Mouse (Mus musculus): ENCODE measurements at regions not wholly inside any gene's neighbourhood (a gene's known extent, or its start where the extent isn't known, plus 50 kb on each side); places are given as distances from the start of the nearest gene placed in this dataset.

- H3K27me3 ChIP-seq (replicated peaks; ENCODE audit: insufficient read depth, low read length) = no peaks in the 10 kb centered on the region
- no peak overlapping the region for H3K27ac ChIP-seq (ENCODE audit: low read length)
- WGBS = 69% methylated on average over 6 of the region's 6 CpGs
- ATAC-seq (no peak), DNase-seq (ENCODE audit: low spot score) (no peak)
- H3K4me1 ChIP-seq (ENCODE audit: insufficient read depth, low read depth, low read length) = peaks cover 6% of the 10 kb centered on the region; the same call in 1 of the 2 replicates
- no peak overlapping the region for H3K9ac ChIP-seq (replicated peaks; ENCODE audit: low read depth)
- H3K4me2 ChIP-seq (replicated peaks; ENCODE audit: low read depth, low read length) = no peak overlapping the region
- TF ChIP-seq CTCF (IDR thresholded peaks at IDR 0.05) = no peak
- TF ChIP-seq EP300 (IDR thresholded peaks at IDR 0.05) = no peak
- no peaks in the 10 kb centered on the region for H3K9me3 ChIP-seq (ENCODE audit: low read length)
- H3K4me3 ChIP-seq (ENCODE audit: low read depth, low read length) = no peak overlapping the region
- no peaks in the 10 kb centered on the region for H3K36me3 ChIP-seq (ENCODE audit: insufficient read depth, low read length)
Measured at GRCm38 (mm10) chr8:126688014-126688413, 94.2 kb upstream of the Irf2bp2 start.

- no peaks in the 10 kb centered on the region for H3K36me3 ChIP-seq (ENCODE audit: insufficient read depth, low read length)
- DNase-seq (ENCODE audit: low spot score) = no peak
- H3K27me3 ChIP-seq (replicated peaks; ENCODE audit: insufficient read depth, low read length) = no peaks in the 10 kb centered on the region
- H3K4me1 ChIP-seq (ENCODE audit: insufficient read depth, low read depth, low read length) = peaks cover 7% of the 10 kb centered on the region; the same call in 1 of the 2 replicates
- no peak overlapping the region for H3K4me2 ChIP-seq (replicated peaks; ENCODE audit: low read depth, low read length)
- H3K27ac ChIP-seq (ENCODE audit: low read length) = no peak overlapping the region
- 90% methylated on average over 4 of the region's 4 CpGs for WGBS
- H3K4me3 ChIP-seq (ENCODE audit: low read depth, low read length) = no peak overlapping the region
- no peak overlapping the region for H3K9ac ChIP-seq (replicated peaks; ENCODE audit: low read depth)
- no peaks in the 10 kb centered on the region for H3K9me3 ChIP-seq (ENCODE audit: low read length)
- ATAC-seq = no peak
- peak; percentile 29; the same call in 1 of the 2 replicates for TF ChIP-seq CTCF (IDR thresholded peaks at IDR 0.05)
- no peak for TF ChIP-seq EP300 (IDR thresholded peaks at IDR 0.05)
Measured at GRCm38 (mm10) chr8:126686827-126687226, 93.0 kb upstream of the Irf2bp2 start.

- Histone ChIP-seq H3K36me3 (ENCODE audit: insufficient read depth, low read length) (no peaks in the 10 kb centered on the region), H3K27me3 (replicated peaks; ENCODE audit: insufficient read depth, low read length) (no peaks in the 10 kb centered on the region), H3K9ac (replicated peaks; ENCODE audit: low read depth) (no peak overlapping the region), H3K4me1 (ENCODE audit: insufficient read depth, low read depth, low read length) (peaks cover 9% of the 10 kb centered on the region; the same call in 1 of the 2 replicates), H3K4me2 (replicated peaks; ENCODE audit: low read depth, low read length) (no peak overlapping the region), H3K27ac (ENCODE audit: low read length) (peak overlapping the region; percentile 11; the same call in 1 of the 2 replicates), H3K9me3 (ENCODE audit: low read length) (no peaks in the 10 kb centered on the region), H3K4me3 (ENCODE audit: low read depth, low read length) (no peak overlapping the region)
- 67% methylated on average over 6 of the region's 6 CpGs for WGBS
- DNase-seq (ENCODE audit: low spot score) (no peak), ATAC-seq (no peak)
- TF ChIP-seq EP300 (IDR thresholded peaks at IDR 0.05) (no peak), CTCF (IDR thresholded peaks at IDR 0.05) (no peak)
Measured at GRCm38 (mm10) chr8:126685365-126685764, 91.6 kb upstream of the Irf2bp2 start.

GRCm38 (mm10) chr8:126683950-126684349, 90.2 kb upstream of the Irf2bp2 start:
- peak; percentile 51 for ATAC-seq
- Histone ChIP-seq H3K9ac (replicated peaks; ENCODE audit: low read depth) (no peak overlapping the region), H3K36me3 (ENCODE audit: insufficient read depth, low read length) (no peaks in the 10 kb centered on the region), H3K4me2 (replicated peaks; ENCODE audit: low read depth, low read length) (no peak overlapping the region), H3K4me3 (ENCODE audit: low read depth, low read length) (no peak overlapping the region), H3K9me3 (ENCODE audit: low read length) (no peaks in the 10 kb centered on the region), H3K27me3 (replicated peaks; ENCODE audit: insufficient read depth, low read length) (no peaks in the 10 kb centered on the region), H3K27ac (ENCODE audit: low read length) (no peak overlapping the region), H3K4me1 (ENCODE audit: insufficient read depth, low read depth, low read length) (peaks cover 9% of the 10 kb centered on the region; the same call in 1 of the 2 replicates)
- peak; percentile 50 for TF ChIP-seq EP300 (IDR thresholded peaks at IDR 0.05)
- TF ChIP-seq CTCF (IDR thresholded peaks at IDR 0.05) = no peak
- peak; percentile 89 for DNase-seq (ENCODE audit: low spot score)
- WGBS = 36% methylated on average over 4 of the region's 4 CpGs

GRCm38 (mm10) chr8:126683555-126683947, 89.8 kb upstream of the Irf2bp2 start:
- Histone ChIP-seq H3K9me3 (ENCODE audit: low read length) (no peaks in the 10 kb centered on the region), H3K27me3 (replicated peaks; ENCODE audit: insufficient read depth, low read length) (no peaks in the 10 kb centered on the region), H3K4me2 (replicated peaks; ENCODE audit: low read depth, low read length) (no peak overlapping the region), H3K4me3 (ENCODE audit: low read depth, low read length) (no peak overlapping the region), H3K27ac (ENCODE audit: low read length) (no peak overlapping the region), H3K36me3 (ENCODE audit: insufficient read depth, low read length) (no peaks in the 10 kb centered on the region), H3K4me1 (ENCODE audit: insufficient read depth, low read depth, low read length) (peaks cover 9% of the 10 kb centered on the region; the same call in 1 of the 2 replicates), H3K9ac (replicated peaks; ENCODE audit: low read depth) (no peak overlapping the region)
- DNase-seq (ENCODE audit: low spot score) = no peak
- WGBS = 82% methylated on average over 2 of the region's 2 CpGs
- no peak for ATAC-seq
- no peak for TF ChIP-seq CTCF (IDR thresholded peaks at IDR 0.05)
- no peak for TF ChIP-seq EP300 (IDR thresholded peaks at IDR 0.05)

- no peak overlapping the region for H3K4me3 ChIP-seq (ENCODE audit: low read depth, low read length)
- 84% methylated on average over 9 of the region's 9 CpGs for WGBS
- no peak for DNase-seq (ENCODE audit: low spot score)
Measured at GRCm38 (mm10) chr8:126682817-126683554, 89.2 kb upstream of the Irf2bp2 start.

More at GRCm38 (mm10) chr8:126682817-126683554, 89.2 kb upstream of the Irf2bp2 start:
- Histone ChIP-seq H3K4me2 (replicated peaks; ENCODE audit: low read depth, low read length) (no peak overlapping the region), H3K27ac (ENCODE audit: low read length) (peak overlapping the region; percentile 82), H3K27me3 (replicated peaks; ENCODE audit: insufficient read depth, low read length) (no peaks in the 10 kb centered on the region), H3K9ac (replicated peaks; ENCODE audit: low read depth) (no peak overlapping the region), H3K9me3 (ENCODE audit: low read length) (no peaks in the 10 kb centered on the region), H3K4me1 (ENCODE audit: insufficient read depth, low read depth, low read length) (peaks cover 9% of the 10 kb centered on the region; the same call in 1 of the 2 replicates), H3K36me3 (ENCODE audit: insufficient read depth, low read length) (no peaks in the 10 kb centered on the region)
- TF ChIP-seq CTCF (IDR thresholded peaks at IDR 0.05) (no peak), EP300 (IDR thresholded peaks at IDR 0.05) (no peak)
- no peak for ATAC-seq
